Mouse (Mus musculus) E14TG2a.4 (cell line): ENCODE data around the gene Trex1.

Source experiments
- CTCF ChIP-seq: conservative IDR thresholded peaks from 2 replicates; pipeline ENCODE4 v1.5.1; 2014; ENCODE audit warnings: low read length
- NANOG ChIP-seq: IDR thresholded peaks from 2 replicates; pipeline ENCODE4 v1.6.1; 2014; ENCODE audit warnings: borderline replicate concordance, low read length, mixed read lengths
- POU5F1 ChIP-seq: IDR thresholded peaks from 2 replicates; pipeline ENCODE4 v1.6.1; 2014; ENCODE audit warnings: low read length, borderline replicate concordance

DNA sequence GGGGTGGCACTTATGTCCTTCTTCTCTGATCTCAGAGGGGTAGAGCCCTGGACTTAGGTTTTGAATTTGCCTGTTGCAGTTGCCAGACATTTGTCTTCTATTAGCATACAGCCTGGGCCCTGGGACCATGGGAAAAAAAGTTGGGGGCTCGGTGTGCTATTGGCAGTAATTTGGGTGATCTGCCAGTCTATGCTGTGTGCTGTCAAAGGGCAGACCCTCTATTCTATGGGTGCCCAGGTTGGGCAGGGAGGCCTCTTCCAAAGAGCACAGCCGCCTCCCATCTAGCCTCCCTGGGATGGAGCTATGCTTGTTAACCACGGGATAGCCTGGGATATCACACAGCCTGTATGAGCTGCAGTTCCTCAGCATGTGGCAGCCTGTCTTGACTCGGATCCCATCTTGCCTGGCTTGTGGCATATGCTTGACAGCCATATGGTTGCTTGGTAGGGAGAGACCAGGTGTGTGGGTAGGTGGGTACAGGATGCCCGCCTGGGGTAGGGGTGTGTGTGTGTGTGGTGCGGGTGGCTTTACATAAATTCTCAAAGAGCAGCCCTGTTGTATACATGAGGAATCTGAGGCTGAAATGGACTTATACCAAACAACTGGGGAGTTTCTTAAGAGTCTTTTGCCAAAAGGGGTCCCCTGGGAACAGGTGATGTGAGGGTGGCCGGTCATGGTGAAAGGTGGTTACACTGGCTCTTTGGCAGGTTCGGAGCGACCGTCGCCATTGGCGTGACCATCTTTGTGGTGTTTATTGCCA is 4.1 kb downstream of the Trex1 start:
- TF ChIP-seq CTCF (no peak), POU5F1 (no peak), NANOG (no peak)
